In the genomic region with DNA sequence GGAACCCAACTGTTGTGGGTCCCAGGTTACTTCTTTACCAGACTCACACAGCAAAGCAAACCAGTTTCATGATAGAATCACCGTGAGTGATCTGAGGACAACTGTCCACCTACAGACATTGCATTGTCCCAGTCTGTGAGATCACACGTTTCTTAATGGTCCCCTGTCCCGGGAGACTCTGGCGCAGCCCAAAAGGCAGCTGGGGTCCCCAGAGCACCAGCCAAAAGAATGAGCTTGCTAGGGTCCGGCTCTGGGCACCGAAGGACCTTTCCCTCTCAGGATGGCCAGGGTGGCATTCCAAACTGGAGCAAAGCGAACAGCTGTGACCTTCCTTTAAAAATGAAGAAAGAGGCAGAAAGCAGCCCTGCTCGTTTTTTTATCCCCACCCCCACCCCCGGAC, we compare ENCODE assay signal across 8 mouse cellular contexts. TPM values are rescaled to one million over a fixed set of nuclear protein-coding genes. Genes with fewer than 3 reads are reported as not detected.
DNase-seq lines count a peak whose midpoint lies in the region; ATAC-seq and TF ChIP-seq lines count a peak whose summit lies in the region.

A gene (plus strand): TSS at position 381 of the 400 bp plus-strand sequence.

- peak; percentile 56 for ATAC-seq in hindbrain, embryonic 15.5 days (ENCODE audit: low FRiP score, low read depth)
- no peak; the same call in none of the 2 replicates for ATAC-seq in midbrain, embryonic 16.5 days
- ATAC-seq in megakaryocyte progenitor cell, adult 5-6 weeks (replicated peaks; ENCODE audit: poor library complexity): no peak

- TF ChIP-seq EP300 in heart, adult 2 months (IDR thresholded peaks at IDR 0.05; ENCODE audit: insufficient read depth, low read depth, low read length): no peak
- TF ChIP-seq EP300 in ES-Bruce4 (IDR thresholded peaks at IDR 0.05; ENCODE audit: insufficient read depth, low read depth, low read length): no peak

- H3K9ac ChIP-seq in heart, adult 2 months (ENCODE audit: low read depth, low read length): no peak within 1 kb of the TSS
- peak within 1 kb of the TSS; percentile 6; the same call in 1 of the 2 replicates for H3K9ac ChIP-seq in ES-Bruce4 (ENCODE audit: low read depth, poor library complexity, severe bottlenecking)
- H3K9ac ChIP-seq in hindbrain, embryonic 15.5 days: peak within 1 kb of the TSS; percentile 71
- peak within 1 kb of the TSS; percentile 79 for H3K9ac ChIP-seq in midbrain, embryonic 16.5 days (ENCODE audit: low read depth, low read length)

- intact Hi-C loops in heart, adult 2 months (cut with DNase I): no loop called here

- no peaks in the 10 kb centered on the region for H3K36me3 ChIP-seq in heart, adult 2 months (ENCODE audit: control insufficient read depth, insufficient read depth, low read length)
- no peaks in the 10 kb centered on the region for H3K36me3 ChIP-seq in ES-Bruce4 (ENCODE audit: control insufficient read depth, insufficient read depth, low read length, poor library complexity, severe bottlenecking)
- H3K36me3 ChIP-seq in hindbrain, embryonic 15.5 days: no peaks in the 10 kb centered on the region
- H3K36me3 ChIP-seq in midbrain, embryonic 16.5 days (ENCODE audit: control insufficient read depth, insufficient read depth, low read length): no peaks in the 10 kb centered on the region

- H3K4me2 ChIP-seq in hindbrain, embryonic 15.5 days: peak within 1 kb of the TSS; percentile 98
- peak within 1 kb of the TSS; percentile 97 for H3K4me2 ChIP-seq in midbrain, embryonic 16.5 days (ENCODE audit: low read length)

- DNase-seq in heart, adult 2 months: peak in 1 of 2 experiments; percentile 2
- no peak for DNase-seq in heart, adult 9 months (ENCODE audit: low spot score in 2 of 2)
- no peak for DNase-seq in thymus, postnatal 10 days (ENCODE audit: low spot score in 2 of 2)

- H3K4me3 ChIP-seq in heart, adult 2 months: peak within 1 kb of the TSS; percentile 40
- H3K4me3 ChIP-seq in ES-Bruce4 (ENCODE audit: low read depth, low read length): peak within 1 kb of the TSS; percentile 62
- H3K4me3 ChIP-seq in cortical plate, adult 2 months (ENCODE audit: insufficient read depth, low read length): peak within 1 kb of the TSS; percentile 30
- peak within 1 kb of the TSS; percentile 67 for H3K4me3 ChIP-seq in hindbrain, embryonic 15.5 days
- H3K4me3 ChIP-seq in midbrain, embryonic 16.5 days (ENCODE audit: low read depth, low read length): peak within 1 kb of the TSS; percentile 68

- no peak for TF ChIP-seq CTCF in heart, adult 2 months (IDR thresholded peaks at IDR 0.05)
- TF ChIP-seq CTCF in ES-Bruce4 (IDR thresholded peaks at IDR 0.05; ENCODE audit: low read depth, low read length): no peak
- no peak for TF ChIP-seq CTCF in cortical plate, adult 2 months (IDR thresholded peaks at IDR 0.05; ENCODE audit: extremely low read depth, insufficient read depth, low read length)

- H3K9me3 ChIP-seq in ES-Bruce4 (replicated peaks; ENCODE audit: control insufficient read depth, insufficient read depth, low read length, poor library complexity, severe bottlenecking): no peaks in the 10 kb centered on the region
- H3K9me3 ChIP-seq in hindbrain, embryonic 15.5 days: no peaks in the 10 kb centered on the region
- no peaks in the 10 kb centered on the region for H3K9me3 ChIP-seq in midbrain, embryonic 16.5 days (replicated peaks; ENCODE audit: control insufficient read depth, low read length, poor library complexity, severe bottlenecking)

- no peaks in the 10 kb centered on the region; the same call in 1 of the 2 replicates for H3K27me3 ChIP-seq in heart, adult 2 months (ENCODE audit: control insufficient read depth, insufficient read depth, low read length)
- H3K27me3 ChIP-seq in ES-Bruce4 (ENCODE audit: control insufficient read depth, insufficient read depth, low read length, poor library complexity, severe bottlenecking): peaks cover 5% of the 10 kb centered on the region
- peaks cover 14% of the 10 kb centered on the region; the same call in 1 of the 2 replicates for H3K27me3 ChIP-seq in hindbrain, embryonic 15.5 days
- peaks cover 17% of the 10 kb centered on the region for H3K27me3 ChIP-seq in midbrain, embryonic 16.5 days (ENCODE audit: control insufficient read depth, insufficient read depth, low read depth, low read length)

- no peaks in the 10 kb centered on the region for H3K79me2 ChIP-seq in heart, adult 2 months (replicated peaks; ENCODE audit: control insufficient read depth, insufficient read depth, low read length)

- H3K4me1 ChIP-seq in heart, adult 2 months (ENCODE audit: control insufficient read depth, insufficient read depth, low read length): no peaks in the 10 kb centered on the region
- no peaks in the 10 kb centered on the region for H3K4me1 ChIP-seq in ES-Bruce4 (ENCODE audit: control insufficient read depth, insufficient read depth, low read length)
- H3K4me1 ChIP-seq in cortical plate, adult 2 months (ENCODE audit: control insufficient read depth, insufficient read depth, low read length): no peaks in the 10 kb centered on the region
- H3K4me1 ChIP-seq in hindbrain, embryonic 15.5 days (replicated peaks): peaks cover 16% of the 10 kb centered on the region
- H3K4me1 ChIP-seq in midbrain, embryonic 16.5 days (ENCODE audit: control insufficient read depth, insufficient read depth, low read length): peaks cover 11% of the 10 kb centered on the region

- WGBS in heart, adult 2 months: 6% methylated on average over 9 of the region's 9 CpGs
- WGBS in hindbrain, embryonic 15.5 days: 2% methylated on average over 9 of the region's 9 CpGs
- WGBS in midbrain, embryonic 16.5 days: 3% methylated on average over 9 of the region's 9 CpGs

- no peak within 1 kb of the TSS for H3K27ac ChIP-seq in heart, adult 2 months
- no peak within 1 kb of the TSS for H3K27ac ChIP-seq in ES-Bruce4 (ENCODE audit: insufficient read depth, low read length)
- no peak within 1 kb of the TSS for H3K27ac ChIP-seq in cortical plate, adult 2 months (ENCODE audit: insufficient read depth, low read length)
- H3K27ac ChIP-seq in hindbrain, embryonic 15.5 days (replicated peaks): no peak within 1 kb of the TSS
- no peak within 1 kb of the TSS for H3K27ac ChIP-seq in midbrain, embryonic 16.5 days (ENCODE audit: low read length)

- TF ChIP-seq POLR2A in heart, adult 2 months (IDR thresholded peaks at IDR 0.05; ENCODE audit: insufficient read depth, low read depth, low read length): no peak
- TF ChIP-seq POLR2A in ES-Bruce4 (IDR thresholded peaks at IDR 0.05; ENCODE audit: insufficient read depth, low read length): no peak
- no peak for TF ChIP-seq POLR2A in cortical plate, adult 2 months (IDR thresholded peaks at IDR 0.05; ENCODE audit: extremely low read depth, insufficient read depth, low read length)

RNA-seq across cellular contexts. Expression of the gene that starts here (rescaled TPM):
- 1 to 10 TPM; 2.4 to 3.2 TPM for total RNA-seq in heart, adult 2 months (2021)
- 2.2 and 2.9 TPM in 2 replicates for polyA plus RNA-seq in heart, adult 2 months (2012; rRNA removed)
- polyA plus RNA-seq in ES-Bruce4 (2011; ENCODE audit: insufficient read depth, insufficient read length, low read depth, missing spikeins): 2.0 and 2.5 TPM in 2 replicates
- 2.6 and 3.2 TPM in 2 replicates for polyA plus RNA-seq in cortical plate, adult 2 months (2012; rRNA removed)
- polyA plus RNA-seq in hindbrain, embryonic 15.5 days (2015; fragmentation: Nextera tagmentation; extraction: Ambion mirVana): 9.4 and 11.8 TPM in 2 replicates
- polyA plus RNA-seq in midbrain, embryonic 16.5 days (2015; fragmentation: Nextera tagmentation; extraction: Ambion mirVana): 4.6 and 8.2 TPM in 2 replicates
- total RNA-seq in megakaryocyte progenitor cell, adult 5-6 weeks (2015): not detected in 2 replicates
- not detected in 2 replicates for total RNA-seq in megakaryocyte progenitor cell, adult 5-6 weeks (2017)
